Mouse (Mus musculus): Measurements from ENCODE around the gene Il18r1.

DNA sequence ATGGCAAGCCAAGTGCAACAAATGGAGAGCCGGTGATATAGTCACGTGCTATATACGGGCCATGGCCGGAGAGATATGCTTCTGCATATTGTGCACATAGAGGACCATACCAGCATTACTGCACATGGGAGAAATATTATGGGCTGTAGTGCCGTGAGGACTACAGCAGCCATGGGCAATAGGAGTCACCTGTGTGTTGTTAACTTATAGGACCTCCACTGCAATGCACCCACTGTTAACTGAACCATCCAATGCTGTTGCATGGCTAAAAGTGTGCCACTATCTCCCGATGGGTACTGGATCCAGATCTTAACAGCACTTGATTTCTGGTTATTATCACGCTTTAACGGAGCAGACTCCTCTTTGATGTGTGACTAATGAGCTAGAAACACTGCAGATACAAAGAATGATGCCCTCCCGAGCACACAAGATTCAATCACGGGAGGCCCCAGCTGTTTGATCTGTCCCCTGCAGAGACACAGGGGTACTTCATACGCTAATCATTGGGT, 81.8 kb downstream of the Il18r1 start:
- TF ChIP-seq POLR2A (IDR thresholded peaks at IDR 0.05; ENCODE audit: borderline replicate concordance, low read depth, low read length) (no peak), CTCF (IDR thresholded peaks at IDR 0.05; ENCODE audit: low read depth, low read length) (no peak)
